Comparison of ENCODE assay signal across 8 mouse cellular contexts in the genomic region with DNA sequence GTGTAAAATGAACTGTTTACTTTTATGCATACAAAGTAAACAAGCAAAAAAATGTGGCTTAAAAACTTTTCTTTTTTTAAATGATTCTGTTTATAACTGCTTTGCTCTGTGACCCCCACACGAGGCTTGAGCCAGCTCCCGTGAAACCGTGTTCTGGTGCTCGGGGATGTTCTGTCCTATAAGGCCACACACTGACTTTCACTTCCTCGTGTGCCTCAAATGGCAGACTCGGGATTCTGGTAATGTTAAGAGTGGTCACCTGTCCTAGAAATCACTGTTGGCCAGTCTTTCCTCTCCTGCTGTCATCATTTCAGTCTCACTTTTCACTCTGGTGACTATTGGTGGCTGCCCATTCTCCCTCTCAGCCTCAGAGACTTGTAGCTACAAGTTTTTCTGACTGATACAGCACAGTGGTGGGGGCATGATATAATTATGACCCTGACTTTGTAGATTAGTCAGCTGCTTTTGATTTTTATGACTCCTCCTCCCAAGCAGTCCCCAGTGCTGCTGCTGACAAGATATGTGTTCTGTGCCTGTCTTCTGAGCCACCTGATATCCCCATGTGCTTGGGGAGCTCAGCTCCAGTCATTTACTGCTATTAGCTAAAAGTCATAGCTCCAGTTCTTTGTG.
DNase-seq lines count a peak whose midpoint lies in the region; ATAC-seq lines count a peak whose summit lies in the region.

No protein-coding gene starts in this region.

- 0 out of 2 replicates have a peak, but pooled peaks cover 6% of the 10 kb centered on the region for H3K4me1 ChIP-seq in lung, embryonic 15.5 days
- peaks cover 24% of the 10 kb centered on the region for H3K4me1 ChIP-seq in hindbrain, embryonic 12.5 days

- WGBS in lung, embryonic 15.5 days: 44% methylated on average over 6 of the region's 6 CpGs
- WGBS in hindbrain, embryonic 12.5 days: 64% methylated on average over 6 of the region's 6 CpGs

- H3K27ac ChIP-seq in lung, embryonic 15.5 days: no peak overlapping the region
- H3K27ac ChIP-seq in hindbrain, embryonic 12.5 days: peak overlapping the region; percentile 89

- ATAC-seq in lung, embryonic 15.5 days (ENCODE audit: borderline replicate concordance, extremely low read depth, low FRiP score, low TSS enrichment): peak; percentile 42; the same call in 1 of the 2 replicates
- peak; percentile 21; the same call in 1 of the 2 replicates for ATAC-seq in hindbrain, embryonic 12.5 days (ENCODE audit: low FRiP score)
- ATAC-seq in megakaryocyte-erythroid progenitor cell, adult 5-6 weeks (replicated peaks; ENCODE audit: low FRiP score, low TSS enrichment, poor library complexity, severe bottlenecking): peak; percentile 92

- peaks cover 5% of the 10 kb centered on the region; the same call in 1 of the 2 replicates for H3K36me3 ChIP-seq in lung, embryonic 15.5 days
- 0 out of 2 replicates have a peak, but pooled peaks cover 10% of the 10 kb centered on the region for H3K36me3 ChIP-seq in hindbrain, embryonic 12.5 days

- peak; percentile 9 for DNase-seq in cerebellum, postnatal 14 days
- no peak for DNase-seq in cerebellum, adult 8-10 months
- DNase-seq in lung, postnatal 10 days: no peak
- no peak for DNase-seq in testis, postnatal 10 days (ENCODE audit: low spot score)
- no peak for DNase-seq in layer of hippocampus, adult 18-20 months (ENCODE audit: low spot score in 2 of 2)

- H3K4me3 ChIP-seq in lung, embryonic 15.5 days: no peak overlapping the region
- no peak overlapping the region for H3K4me3 ChIP-seq in hindbrain, embryonic 12.5 days

- no peaks in the 10 kb centered on the region for H3K9me3 ChIP-seq in lung, embryonic 15.5 days
- H3K9me3 ChIP-seq in hindbrain, embryonic 12.5 days (replicated peaks): no peaks in the 10 kb centered on the region

- H3K9ac ChIP-seq in lung, embryonic 15.5 days: no peak overlapping the region
- H3K9ac ChIP-seq in hindbrain, embryonic 12.5 days: no peak overlapping the region

- H3K27me3 ChIP-seq in lung, embryonic 15.5 days: no peaks in the 10 kb centered on the region
- no peaks in the 10 kb centered on the region for H3K27me3 ChIP-seq in hindbrain, embryonic 12.5 days

- H3K4me2 ChIP-seq in lung, embryonic 15.5 days: no peak overlapping the region
- H3K4me2 ChIP-seq in hindbrain, embryonic 12.5 days (replicated peaks): 0 out of 2 replicates have a peak overlapping the region, but pooled peaks have one; percentile 34

Comparison
In these comparisons a context has a peak if more than half of its experiments do, and no peak if none do; other contexts are left out.
1. DNase-seq: peak in cerebellum, postnatal 14 days (2 of 2); none in cerebellum, adult 8-10 months (single experiment), lung, postnatal 10 days (single experiment), testis, postnatal 10 days (single experiment) and layer of hippocampus, adult 18-20 months (0 of 2).
2. ATAC-seq: peak in every context shown above with its lines; median percentile 92 in megakaryocyte-erythroid progenitor cell, adult 5-6 weeks; 42 in lung, embryonic 15.5 days; 21 in hindbrain, embryonic 12.5 days.